Mouse (Mus musculus) neutrophil, adult 5-6 weeks (primary cell): ENCODE measurements around the gene St3gal4. TPM values are rescaled to one million over a fixed set of nuclear protein-coding genes. Genes with fewer than 3 reads are reported as not detected.
A peak's percentile ranks its signal among the peaks of the same experiment; 100 is the strongest.
"Not testable (repeated sequence)": the region's sequence is repeated elsewhere in the genome, so short reads cannot be mapped to it uniquely, and the experiment has no call there.

Experiments
- ATAC-seq: fragments of 151-379, 151-347 bp; 2 replicates; pipeline ENCODE4 v1.8.0; 2017; ENCODE audit warnings: mild to moderate bottlenecking, moderate TSS enrichment; ENCODE audit not compliant: insufficient number of reproducible peaks, poor library complexity, low FRiP score, severe bottlenecking; ENCODE audit errors: extremely low read depth
- total RNA-seq: library from RNA; stranded (forward); fragments of 200-1000 nt; gene quantifications from 2 replicates; pipeline ENCODE4 v1.2.3, GENCODE M21; 2017

Gene St3gal4
- 77.2 and 78.0 TPM in 2 replicates for total RNA-seq

DNA sequence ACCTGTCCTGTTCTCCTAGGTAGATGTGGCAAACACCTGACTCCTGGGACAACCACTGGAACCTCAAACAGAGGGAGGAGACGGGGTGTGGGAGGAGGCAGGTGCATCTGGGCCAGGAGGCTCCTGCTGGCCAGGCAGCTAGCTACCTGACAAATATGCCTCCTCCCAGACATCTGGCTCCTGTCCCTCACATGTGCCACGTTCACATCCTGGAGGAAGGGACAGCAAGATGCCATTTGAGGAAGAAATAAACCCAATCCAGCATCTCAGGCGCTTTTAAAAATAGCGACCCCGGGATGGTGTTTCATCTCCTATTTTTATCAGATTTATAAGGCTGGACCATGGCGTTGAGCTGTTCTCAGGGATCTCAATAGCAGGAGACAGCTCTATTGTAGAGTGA is at the start of gene St3gal4:
Gene St3gal4 (minus strand): TSS at position 101 of the 400 bp plus-strand sequence.
- ATAC-seq: no peak

DNA sequence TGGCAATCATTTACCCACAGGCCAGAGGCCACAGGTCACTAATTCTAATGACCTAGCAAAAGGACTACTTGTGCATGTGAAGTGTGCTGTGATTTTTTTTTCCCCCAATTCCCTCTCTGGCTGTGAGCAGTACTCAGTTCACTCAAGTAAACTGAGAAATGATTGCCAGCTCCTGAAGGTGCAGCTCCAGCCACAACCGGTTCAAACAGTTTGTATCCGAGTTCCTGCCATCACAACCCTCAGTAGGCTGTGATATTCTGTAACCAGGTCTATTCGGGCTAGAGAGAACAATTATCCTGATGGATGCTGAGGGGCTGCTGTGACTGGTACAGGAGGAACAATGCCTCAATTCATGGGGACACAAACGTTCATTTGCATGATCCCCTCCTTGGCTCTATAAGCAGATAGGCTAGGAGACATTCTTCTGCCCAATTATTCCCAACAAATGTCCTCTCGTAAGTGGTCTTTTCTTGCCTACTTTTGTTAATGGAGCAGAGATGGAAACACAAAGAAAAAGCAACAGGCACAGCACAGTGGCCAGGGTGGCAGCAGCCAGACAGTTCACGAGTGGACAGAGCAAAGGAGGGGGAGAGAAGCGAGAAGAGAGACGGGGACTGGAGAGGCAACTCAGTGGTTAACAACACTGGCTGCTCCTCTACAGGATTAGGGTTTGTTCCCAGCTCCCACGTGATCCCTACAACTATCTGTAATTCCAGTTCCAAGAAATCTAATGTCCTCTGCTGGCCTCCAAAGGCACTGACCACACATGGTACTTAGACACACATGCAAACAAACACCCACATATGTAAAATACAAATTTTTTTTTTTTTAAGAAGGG is 47.9 kb upstream of the St3gal4 start:
- no peak for ATAC-seq

DNA sequence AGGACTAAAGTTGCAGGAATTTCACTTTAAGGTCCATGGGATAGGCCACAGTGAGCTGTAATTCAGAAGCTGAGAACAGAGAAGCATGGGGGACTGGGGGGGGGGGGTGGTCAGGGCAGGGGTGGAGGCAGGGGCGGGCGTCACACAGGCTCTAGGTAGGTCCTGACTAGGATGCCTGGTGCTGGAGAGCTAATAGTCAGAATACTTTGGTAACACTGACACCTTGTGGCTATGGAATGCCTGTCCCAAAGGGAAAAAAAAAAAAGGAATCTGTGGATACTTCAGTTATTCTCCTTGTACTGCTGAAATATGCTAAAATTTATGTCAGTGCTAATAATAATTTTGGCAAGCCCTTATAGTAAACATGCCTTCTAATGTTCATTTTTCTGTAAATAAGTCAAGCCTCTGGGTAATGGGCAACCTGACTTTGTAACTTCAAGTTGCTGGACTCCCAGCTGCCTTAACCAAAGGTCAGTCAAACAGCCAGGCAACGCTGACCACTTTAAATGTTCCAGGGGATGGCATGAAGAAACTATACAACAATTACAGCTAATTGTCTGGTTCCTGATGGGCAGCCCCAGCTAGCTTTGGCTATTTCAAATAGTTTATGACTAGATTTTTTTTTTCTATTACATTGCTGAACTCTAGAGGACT is 47.2 kb upstream of the St3gal4 start:
- ATAC-seq: peak; percentile 56; the same call in 1 of the 2 replicates

DNA sequence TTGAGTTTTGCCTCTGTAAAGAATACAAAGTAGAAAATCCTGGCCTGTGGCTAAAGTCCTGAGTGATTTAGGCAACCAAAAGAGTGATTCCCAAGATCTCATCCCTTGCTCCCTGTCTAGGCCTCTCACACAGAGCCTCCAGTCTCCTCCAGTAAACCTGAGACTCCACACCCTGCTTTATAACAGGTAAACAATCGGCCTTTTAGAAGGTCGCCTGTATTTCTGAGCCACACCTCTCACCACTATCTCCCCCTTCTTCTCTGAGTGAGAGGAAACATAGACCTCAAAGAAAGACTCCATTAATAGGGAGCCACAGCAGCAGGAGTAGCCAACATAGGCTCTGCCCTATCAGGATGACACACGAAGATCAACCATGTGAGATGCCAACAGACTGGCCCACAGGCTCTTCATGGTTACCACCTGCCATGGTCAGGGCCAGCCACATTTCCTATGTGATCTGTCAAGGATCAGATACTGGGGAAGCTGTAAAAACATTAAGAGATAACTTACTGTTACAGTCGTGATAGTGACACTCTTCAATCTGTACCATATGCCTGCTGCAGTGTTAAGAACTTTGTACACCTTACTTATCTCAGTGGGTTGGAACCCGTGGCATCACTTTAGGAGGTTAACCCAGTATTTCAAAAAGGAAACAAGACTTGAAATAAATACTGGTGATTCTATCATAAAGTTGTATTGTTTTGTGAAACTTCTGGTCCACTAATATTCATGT is 45.2 kb upstream of the St3gal4 start:
- ATAC-seq: no peak

DNA sequence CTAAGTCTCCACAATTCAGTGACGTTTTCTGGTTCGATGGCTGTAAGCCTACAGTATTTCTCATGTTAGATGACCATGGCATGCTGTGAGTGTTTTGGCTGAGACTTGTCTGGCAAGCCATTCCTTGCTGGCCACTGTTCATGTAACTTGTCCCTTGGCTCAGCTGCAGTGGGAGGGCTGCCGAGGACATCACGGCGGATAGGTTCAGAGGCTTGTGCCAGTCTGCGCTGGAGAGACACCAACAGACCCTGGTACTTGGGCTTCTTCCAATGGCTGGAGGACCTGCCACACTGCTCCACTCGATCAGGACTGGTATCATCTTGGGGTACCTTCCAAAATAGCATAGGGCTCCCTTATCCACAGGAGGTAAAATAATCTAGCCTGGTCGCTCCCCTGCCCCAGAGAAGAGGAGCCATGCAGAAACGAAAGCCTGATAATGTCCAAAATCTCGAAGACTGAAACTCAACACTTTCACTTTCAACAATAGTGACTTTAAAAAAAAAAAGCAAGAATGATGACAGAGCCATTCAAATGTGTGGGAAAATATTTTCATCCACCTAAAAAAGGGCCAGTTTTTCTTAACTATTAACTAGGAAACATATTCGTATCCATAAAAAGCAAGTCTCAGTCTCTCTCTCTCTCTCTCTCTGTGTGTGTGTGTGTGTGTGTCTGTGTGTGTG is 44.1 kb upstream of the St3gal4 start:
- no peak for ATAC-seq

DNA sequence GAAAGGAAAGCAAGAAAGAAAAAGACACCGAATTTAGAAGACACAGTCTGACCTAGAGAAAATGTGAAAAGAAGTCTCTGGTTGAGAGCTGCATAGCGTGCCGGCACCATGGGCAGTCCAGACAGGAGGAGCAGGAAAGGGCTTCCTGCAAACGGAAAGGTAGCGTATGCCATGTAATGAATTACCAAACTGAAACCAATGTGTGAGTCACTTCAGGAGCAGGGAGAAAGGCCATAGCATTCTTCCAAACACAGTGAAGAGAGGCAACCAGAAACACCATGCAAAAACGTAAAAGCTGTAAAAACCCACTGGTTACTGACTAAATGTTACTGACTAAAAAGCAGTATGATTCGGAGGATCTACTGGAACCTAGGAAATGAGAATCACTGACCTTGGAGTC is 42.7 kb upstream of the St3gal4 start:
- no peak for ATAC-seq

DNA sequence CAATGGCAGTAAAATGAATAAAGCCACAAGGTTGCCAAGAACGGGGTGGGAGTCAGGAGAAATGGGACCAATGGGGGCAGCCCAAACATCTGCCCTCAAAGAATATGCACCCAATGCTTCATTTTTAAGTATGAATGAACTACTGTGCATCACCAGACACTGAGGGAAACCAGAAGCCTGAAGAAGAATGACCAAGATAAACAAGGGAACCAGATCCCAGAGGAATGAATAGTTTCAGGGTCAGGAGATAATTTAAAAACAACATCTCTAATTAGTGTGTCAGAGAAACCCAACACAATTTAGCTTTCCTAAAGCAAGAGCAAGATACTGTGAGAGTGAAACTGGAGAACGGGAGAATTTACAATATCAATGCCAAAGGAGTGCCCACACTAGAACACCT is 41.6 kb upstream of the St3gal4 start:
- ATAC-seq: no peak

DNA sequence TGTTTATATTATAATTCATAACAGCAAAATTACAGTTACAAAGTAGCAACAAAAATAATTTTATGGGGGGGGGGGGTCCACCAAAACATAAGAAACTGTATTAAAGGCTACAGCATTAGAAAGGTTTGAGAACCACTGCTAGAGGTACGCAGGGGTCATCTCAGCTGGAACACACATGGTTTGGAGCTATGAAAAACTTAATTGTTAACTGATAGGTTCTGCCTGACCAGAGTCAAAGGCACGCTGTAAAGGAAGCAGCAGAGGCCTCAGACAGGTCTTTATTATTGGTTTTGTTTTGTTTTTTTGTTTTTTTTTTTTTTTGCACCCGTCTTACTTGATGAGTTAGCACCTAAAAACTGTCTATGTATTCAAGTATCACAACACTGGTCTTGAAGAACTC is 39.4 kb upstream of the St3gal4 start:
- no peak for ATAC-seq

DNA sequence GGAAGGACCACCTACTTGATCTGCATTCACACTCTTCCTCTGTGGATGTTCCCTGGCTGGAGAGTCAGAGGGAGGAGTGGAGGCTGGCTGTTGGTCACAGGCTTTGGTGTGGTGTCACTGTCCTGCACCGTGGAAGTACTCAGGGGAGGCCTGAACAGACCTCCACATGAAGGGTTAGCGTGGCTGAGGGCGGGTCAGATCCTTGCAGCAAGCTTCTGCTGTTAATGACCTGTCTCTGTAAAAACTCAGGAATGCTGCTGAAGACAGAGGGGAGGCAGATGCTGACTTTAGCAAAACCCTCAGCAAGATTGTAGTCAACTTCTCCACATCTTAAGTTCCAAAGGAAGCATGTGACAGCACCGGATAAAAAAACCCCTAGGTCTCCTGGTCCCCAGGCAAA is 37.8 kb upstream of the St3gal4 start:
- ATAC-seq: no peak

DNA sequence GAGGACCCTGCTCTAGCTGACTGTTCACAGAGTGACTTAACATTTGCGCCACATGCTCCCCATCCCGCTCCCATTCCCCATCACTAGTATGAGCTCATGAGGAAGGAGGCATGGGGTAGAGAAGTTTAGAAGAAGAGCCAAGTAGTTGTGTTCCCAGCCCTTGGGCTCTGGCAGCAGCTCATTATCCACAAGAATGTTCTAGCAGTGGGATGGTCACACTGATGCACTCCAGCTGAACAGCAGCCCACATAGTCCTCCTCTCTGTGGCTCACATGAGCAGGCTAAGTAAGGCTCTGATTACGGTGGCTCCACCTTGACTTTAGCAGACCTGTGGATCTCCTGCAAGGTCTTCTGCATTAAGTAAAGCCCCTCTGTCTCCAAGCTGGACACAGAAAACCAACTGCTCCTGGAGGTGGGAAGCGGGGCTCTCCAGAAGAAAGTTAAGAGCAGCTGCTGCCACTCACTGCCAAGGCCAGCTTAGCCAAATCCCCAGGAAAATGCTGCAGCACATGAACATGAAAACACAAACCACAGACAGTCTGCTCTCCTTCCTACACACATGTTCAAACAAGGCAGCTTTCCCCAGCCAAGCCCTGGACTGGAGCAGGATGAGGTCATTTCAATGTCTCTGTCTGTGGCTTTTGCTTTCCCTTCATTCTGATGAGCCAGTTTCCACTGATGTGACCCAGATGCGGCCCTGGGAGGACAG is 37.1 kb upstream of the St3gal4 start:
- no peak for ATAC-seq

DNA sequence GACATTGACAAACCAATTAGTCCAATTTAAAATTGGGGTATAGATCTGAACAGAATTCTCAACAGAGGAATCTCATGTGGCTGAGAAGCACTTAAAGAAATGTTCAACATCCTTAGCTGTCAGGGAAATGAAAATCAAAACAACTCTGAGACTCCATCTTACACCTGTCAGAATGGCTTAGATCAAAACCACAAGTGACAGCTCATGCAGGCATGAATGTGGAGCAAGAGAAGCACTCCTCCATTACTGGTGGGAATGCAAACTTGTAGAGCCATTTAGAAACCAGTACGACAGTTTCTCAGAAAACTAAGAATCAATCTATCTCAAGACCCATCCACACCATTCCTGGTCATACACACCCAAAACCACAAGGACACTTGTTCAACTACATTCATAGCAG is 33.9 kb upstream of the St3gal4 start:
- ATAC-seq: no peak

DNA sequence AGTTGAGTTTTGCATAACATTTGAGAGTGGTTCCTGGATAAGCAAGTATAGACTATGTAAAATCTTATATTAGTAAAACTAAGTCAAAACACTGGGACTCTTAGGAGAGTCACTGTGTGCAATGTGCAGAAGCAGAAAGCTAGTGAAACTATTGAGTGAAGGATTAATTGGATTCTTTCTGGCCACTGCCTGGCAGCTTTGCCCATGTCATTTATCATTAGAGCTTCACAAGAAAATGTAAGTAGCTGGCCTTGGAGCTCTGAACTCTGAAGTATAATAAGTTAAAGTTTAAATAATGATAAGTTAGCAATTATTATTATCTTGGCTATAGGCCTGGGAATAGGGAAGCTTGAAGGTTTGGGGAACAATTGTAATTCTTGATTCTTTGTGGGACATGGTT is 29.8 kb upstream of the St3gal4 start:
- ATAC-seq: not testable (repeated sequence)

DNA sequence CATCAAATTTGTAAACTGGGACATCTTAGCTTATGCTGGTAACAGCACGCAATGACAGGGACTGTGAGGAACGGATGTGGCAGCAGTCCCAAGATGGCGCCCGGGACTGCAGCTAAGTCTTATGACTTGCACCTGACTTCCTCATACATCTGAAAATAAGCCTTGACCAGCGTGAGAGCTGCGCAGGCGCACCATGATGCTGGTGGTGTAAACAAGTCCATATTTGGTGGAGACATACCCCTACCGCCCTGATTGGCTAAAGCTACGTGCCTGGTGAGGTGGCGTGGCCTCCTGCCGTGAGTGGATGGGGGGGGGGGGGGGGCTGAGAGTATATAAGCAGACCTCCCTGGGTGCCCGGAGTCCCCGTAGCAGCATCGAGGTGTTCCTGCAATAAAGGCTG is 28.2 kb upstream of the St3gal4 start:
- not testable (repeated sequence) for ATAC-seq

DNA sequence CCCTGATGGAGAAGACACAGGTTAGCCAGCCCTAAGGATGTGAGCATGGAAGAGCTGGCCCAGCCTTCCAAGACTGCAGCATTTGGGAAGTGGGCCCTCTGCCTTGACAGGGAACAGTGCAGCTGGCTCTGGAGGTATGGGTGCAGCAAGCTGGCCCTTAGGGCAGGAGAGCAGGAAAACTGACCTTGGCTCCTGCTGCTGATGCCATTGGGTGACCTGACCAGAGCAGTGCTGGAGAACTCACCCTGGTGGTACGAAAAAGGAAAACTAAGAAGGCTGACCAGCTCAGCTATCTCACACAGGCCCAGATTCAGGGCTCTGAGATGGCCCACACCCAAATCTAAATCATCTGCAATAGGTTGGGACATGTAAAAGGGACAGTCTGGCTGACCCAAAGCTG is 26.8 kb upstream of the St3gal4 start:
- no peak for ATAC-seq

DNA sequence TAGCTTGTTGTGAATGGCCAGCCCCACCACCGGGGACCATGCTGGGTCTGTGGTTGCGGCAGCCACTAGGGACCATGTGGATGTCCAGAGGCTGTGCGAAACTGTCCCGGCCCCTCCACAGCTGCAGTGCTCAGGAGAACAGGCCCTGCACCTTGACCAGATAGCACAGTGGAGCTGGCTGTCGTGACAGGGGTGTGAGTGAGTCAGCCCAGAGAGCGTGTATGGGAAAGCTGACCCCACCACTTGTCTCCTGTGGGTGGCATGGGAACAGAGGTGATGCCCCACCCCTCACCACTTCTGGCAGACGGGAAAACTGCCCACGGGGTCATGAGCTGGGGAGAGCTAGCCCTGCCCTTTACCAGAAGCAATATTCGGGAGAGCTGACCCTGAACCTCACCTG is 26.1 kb upstream of the St3gal4 start:
- no peak for ATAC-seq

DNA sequence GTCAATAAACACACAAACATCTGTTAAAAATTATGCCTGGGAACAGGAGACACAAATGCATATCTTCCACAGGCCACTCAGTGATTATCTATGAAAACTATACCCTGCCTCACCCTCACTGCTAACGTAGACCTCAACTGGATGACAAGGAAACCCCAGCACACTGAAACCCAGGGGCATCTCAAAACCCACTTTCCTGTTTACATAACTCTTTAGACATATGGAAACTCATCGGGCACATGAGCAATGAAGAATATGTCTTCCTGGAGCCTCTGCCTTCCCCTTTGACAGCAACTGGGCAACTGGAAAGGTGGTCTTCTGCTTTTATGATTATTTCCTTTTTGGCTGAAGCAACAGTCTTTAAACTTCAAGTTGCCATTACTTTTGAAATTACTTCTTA is 23.2 kb upstream of the St3gal4 start:
- ATAC-seq: no peak

DNA sequence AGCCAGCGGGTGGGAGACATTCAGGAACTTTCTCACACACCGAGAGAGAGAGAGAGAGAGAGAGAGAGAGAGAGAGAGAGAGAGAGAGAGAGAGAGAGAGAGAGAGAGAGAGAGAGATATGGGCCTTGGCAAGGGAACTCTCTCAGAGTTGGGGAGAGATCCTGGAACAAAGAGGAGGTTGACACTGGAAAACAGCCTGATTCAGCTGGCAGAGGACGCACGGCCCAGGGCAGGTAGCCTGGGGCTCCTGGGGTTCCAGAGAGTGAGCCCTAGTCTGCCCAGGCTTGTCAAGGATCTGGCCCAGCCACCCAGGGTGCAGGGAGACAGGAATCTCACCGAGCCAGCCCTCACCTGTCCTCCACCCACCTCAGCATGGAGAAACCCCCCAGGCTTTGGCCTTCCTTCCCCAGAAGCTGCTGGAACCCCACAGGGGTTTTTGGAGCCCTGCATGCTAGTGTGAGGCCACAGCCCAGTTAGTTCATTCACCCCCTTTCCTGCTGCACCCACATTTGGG is 20.2 kb upstream of the St3gal4 start:
- no peak for ATAC-seq

DNA sequence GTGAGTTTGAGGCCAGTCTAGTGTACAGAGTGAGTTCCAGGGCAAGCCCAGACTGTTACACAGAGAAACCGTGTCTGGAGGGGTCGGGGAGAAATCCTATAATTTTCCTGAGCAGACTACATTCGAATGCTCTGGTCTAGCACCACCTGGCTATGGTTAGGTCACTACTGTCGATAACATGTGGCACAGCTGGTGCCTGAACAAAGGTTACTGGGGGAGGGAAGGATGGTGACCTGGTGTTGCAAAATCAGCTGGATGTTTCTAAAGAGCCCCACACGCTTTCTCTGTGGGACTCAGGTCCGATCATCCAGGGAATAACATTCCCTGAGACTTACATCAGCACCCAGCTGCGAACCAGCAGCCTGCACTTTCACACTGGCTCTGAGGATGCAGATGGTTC is 19.0 kb upstream of the St3gal4 start:
- no peak for ATAC-seq

DNA sequence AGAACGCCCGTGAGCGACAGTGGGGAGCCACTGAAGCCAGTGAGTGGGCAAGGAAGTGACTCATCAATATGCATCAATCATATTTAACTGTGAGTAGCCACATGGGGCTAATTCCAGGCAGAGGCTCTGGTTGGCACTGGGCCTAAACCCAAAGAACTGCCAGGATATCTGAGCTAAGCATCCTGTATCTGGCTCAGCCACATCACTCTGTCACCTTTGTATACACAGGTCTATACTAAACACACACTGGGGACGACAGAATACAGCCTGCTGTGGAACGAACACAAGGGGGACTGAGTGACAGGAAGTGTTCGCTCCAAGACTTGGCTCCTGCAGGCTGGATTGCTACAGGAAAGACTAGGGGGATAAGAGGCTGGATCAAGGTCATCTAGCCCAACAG is 16.5 kb upstream of the St3gal4 start:
- no peak for ATAC-seq
